Mouse (Mus musculus): ENCODE results near the gene Hif3a.

The Hif3a gene

GRCm38 (mm10) chr7:17024814-17025504, 37.3 kb downstream of the Hif3a start:
- DNase-seq (ENCODE audit: extremely low spot score, low read depth, low spot score), result no peak

- no peak for DNase-seq (ENCODE audit: extremely low spot score, low read depth, low spot score)
Observed at GRCm38 (mm10) chr7:17024141-17024540, 38.1 kb downstream of the Hif3a start.

DNA sequence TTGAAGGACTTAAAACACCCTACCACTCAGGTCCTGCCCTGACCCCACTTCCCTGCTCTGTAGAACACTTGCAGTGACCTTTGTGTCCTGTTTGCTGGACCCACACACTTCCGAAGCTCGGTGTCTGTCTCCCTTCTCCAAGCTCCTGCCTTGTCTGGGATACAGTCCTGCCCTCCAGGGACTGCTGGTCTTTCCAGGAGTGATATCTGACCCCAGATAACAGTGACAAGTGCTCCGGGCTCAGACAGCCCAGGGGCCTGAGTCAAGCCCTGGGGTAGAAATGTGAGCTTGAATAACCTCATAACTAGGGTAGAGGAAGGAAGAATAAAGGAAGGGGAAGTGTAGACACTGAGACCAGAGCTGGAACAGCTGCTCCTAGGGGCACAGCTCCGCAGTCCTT, 38.5 kb downstream of the Hif3a start:
- DNase-seq (ENCODE audit: extremely low spot score, low read depth, low spot score), result no peak

DNA sequence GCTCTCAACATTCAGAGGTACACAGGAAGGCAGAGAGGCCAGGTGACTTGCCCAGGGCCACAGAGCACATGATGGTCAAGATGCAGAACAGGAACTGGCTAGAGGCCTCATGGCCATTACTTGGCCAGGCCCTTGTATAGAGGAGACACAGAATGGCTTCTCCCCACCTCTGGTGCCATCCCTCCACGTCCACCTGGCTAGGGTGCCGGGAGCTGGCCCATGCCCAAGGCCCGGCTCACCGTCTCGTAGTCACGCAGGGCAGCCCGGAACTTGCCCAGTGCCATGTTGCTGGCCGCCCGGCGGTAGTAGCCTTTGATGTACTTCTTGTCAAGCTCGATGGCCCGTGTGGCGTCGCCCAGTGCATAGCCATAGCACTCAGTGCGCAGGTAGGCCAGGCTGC, 40.1 kb downstream of the Hif3a start:
- no peak for DNase-seq (ENCODE audit: extremely low spot score, low read depth, low spot score)

DNA sequence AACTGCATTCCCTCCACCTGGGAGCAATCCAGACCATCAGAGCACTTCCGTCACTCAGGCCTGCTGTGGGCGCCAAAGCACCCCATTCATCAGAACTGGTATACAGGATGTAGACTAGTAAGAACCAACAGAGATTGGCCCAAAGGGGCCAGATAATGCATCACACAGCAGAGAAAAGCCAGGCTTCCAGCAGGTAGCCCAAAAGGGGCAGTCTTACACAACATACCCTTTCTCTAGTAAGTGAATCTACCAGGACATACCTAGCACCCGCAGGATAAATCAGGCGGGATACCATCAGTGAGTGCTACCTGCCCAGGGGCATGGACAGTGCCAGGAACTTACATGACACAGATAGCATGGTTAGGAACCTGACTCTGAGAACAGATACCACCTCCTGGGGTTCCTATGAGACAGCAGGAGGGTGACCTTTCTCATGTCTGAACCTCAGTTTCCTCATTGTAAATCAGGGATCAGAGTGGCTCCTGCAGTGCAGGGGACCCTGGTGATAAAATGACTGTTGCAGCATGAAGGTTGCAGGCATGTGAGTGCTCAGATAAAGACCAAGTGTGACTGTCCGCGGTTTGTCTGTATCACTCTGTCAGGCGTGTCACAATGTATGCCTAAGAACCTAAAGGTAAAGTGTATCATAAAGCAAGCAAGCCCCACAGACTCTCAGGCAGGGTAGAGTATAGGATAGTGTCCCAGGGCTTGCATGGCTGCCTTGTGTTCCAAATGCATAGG, 42.6 kb downstream of the Hif3a start:
- no peak for DNase-seq (ENCODE audit: extremely low spot score, low read depth, low spot score)

DNA sequence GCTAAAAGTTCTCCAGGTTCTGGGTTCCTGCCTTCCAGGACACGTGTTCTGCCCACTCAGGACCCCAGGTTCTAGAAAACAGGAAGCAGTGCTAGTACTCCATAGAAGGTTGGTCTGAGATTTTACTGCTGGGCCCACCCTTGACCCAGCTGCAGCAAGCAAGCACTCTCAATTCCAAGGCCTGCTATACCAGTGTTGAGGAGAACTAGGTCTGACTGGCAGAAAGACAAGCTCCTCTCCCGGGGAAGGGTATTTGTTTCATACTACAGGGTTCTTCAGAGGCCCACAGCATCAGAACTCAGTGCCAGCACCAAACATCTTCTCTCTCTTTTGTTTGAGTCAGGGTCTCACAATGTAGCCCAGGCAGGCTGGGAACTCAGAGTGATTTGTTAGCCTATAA, 44.3 kb downstream of the Hif3a start:
- no peak for DNase-seq (ENCODE audit: extremely low spot score, low read depth, low spot score)

DNA sequence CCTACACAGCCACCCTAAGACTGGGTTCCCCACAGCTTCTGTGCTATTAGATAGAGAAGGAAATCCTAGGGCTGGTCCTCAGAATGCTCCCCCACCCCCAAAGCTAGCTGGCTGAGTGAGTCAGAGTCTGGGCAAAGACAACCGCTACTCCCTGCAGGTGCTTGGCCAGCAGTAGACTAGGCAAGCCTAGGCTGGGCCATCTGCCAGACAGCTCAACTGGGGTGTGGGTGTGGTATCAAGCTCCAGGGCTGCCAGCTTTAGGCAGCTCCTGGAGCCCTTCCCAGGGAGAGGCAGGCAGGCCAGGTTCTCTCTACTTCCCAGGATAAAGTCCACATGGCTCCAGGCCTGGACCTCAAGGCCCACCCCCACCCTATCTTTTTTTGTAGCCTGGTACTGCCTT, 45.2 kb downstream of the Hif3a start:
- DNase-seq (ENCODE audit: extremely low spot score, low read depth, low spot score), result no peak

DNA sequence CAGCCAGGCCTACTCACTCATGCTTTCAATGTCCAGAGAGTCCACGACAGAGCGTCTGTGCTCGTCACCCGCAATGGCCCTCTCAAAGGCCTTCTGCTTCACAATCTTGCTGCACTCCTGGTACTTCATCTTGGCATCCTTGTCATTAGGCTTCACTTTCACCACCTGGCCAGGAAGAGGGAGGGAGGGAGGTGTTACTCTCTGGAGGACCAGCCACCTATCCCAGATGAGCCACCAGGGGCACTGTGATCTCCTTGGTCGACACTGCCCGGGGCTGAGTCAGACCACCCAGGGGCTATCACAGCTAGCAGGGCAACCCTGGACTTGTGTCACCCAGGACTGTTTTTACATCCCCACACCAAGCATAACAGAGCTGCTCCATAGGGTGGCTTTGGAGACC, 46.8 kb downstream of the Hif3a start:
- no peak for DNase-seq (ENCODE audit: extremely low spot score, low read depth, low spot score)

GRCm38 (mm10) chr7:17011909-17012590, 50.2 kb downstream of the Hif3a start:
- DNase-seq (ENCODE audit: extremely low spot score, low read depth, low spot score), result no peak

- DNase-seq (ENCODE audit: extremely low spot score, low read depth, low spot score), result no peak
Observed at GRCm38 (mm10) chr7:17010010-17010347, 52.2 kb downstream of the Hif3a start.

GRCm38 (mm10) chr7:17009326-17010009, 52.8 kb downstream of the Hif3a start:
- DNase-seq (ENCODE audit: extremely low spot score, low read depth, low spot score), result no peak

DNA sequence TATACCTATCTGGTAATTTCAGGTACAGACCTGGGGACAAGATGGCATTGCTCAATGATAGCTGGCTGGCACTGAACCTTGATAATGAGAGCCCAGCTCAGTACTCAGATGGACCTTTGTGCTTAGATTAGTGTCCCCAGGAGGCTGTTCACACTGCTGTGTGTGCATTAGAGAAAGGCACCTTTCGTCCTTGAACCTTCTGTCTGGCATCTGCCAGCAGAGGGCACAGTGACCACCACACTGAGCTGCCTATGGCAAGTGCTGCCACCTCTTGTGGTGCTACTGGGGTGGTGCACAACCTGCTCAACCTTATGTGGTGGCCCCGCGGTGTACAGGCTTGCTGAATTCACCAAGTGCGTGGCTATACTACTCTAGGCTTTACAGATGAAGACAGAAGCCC, 54.9 kb downstream of the Hif3a start:
- DNase-seq (ENCODE audit: extremely low spot score, low read depth, low spot score), result no peak

GRCm38 (mm10) chr7:17004716-17005115, 57.5 kb downstream of the Hif3a start:
- DNase-seq (ENCODE audit: extremely low spot score, low read depth, low spot score), result no peak

GRCm38 (mm10) chr7:17003230-17003960, 58.8 kb downstream of the Hif3a start:
- no peak for DNase-seq (ENCODE audit: extremely low spot score, low read depth, low spot score)

DNA sequence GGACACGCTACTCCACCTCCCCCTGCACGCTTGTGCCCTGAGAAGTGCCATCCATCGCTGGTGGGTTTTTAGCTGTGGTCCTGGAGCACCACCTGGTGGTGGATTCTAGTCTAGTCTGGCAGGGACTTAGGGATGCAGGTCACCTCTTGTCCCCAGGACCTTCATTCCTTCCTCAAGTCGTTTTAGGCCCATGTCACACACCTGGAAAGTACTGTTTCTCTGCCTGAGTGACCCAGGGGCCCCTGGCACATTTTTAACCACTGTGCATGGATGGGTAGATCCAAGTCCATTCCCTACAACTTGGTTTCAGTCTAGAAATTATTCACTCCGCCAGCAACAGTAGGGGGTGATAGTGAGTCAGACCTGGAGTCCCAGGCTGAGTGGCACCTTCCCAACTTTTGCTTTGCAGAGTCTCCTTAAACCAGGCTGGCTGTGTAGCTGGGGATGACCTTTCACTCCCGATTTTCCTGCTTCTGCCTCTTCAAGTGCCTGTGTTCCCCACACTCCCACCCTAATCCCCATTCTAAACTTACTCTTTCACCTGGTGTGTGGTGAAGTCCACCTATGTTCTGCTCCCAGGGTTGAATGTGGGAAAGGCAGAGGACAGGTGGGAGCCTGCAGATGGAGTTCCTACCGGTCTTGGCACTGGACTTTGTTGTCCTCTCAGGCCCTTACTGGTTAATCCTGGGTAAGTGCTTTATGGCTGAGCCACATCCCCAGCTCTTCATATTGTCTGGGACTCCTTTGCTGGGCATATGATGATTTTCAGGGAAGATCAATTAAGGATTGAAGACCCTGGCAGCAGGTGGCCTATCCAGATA, 59.6 kb downstream of the Hif3a start:
- peak; percentile 91 for DNase-seq (ENCODE audit: extremely low spot score, low read depth, low spot score)

- DNase-seq (ENCODE audit: extremely low spot score, low read depth, low spot score), result no peak
Observed at GRCm38 (mm10) chr7:16999650-17000049, 62.6 kb downstream of the Hif3a start.

DNA sequence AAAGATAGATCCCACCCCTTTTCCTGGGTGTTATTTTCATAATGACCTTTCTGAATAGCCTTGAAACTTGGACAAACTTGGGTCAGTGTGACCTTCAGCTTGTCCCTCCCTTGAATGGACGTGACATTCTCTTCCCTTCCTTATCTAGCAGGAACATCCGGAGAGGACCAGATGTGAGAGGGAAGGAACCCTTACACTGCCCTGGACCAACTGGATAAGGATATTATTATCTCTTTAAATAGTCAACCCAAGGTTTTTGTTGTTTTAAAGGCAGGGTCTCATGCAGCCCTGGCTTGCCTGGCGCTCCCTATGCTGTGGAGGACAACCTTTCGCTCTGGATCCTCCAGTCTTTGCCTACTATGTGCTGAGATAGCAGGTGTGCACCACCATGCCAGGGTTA, 63.0 kb downstream of the Hif3a start:
- DNase-seq (ENCODE audit: extremely low spot score, low read depth, low spot score), result no peak

GRCm38 (mm10) chr7:16995345-16995744, 66.9 kb downstream of the Hif3a start:
- DNase-seq (ENCODE audit: extremely low spot score, low read depth, low spot score), result no peak

DNA sequence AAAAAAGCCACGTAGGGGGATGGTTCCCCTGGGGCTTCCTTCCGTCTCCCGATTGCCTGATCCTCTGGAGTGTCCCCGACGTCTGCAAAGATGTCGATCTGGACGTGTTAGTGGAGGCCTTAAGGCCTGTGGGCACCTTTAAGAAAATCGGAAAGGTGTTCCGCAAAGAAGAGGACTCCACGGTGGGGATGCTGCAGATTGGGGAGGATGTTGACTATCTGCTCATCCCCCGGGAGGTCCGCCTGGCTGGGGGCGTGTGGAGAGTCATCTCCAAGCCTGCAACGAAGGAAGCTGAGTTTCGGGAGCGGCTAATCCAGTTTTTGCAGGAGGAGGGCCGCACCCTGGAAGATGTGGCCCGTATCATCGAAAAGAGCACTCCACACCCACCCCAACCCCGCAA, 67.8 kb downstream of the Hif3a start:
- no peak for DNase-seq (ENCODE audit: extremely low spot score, low read depth, low spot score)

All from hindlimb bud, embryonic 11.5 days (tissue).